Mouse (Mus musculus) mouse embryonic stem cell (cell line): Measurements from ENCODE around the gene Map10.

Source experiments
- in situ Hi-C, 2 experiments: fragments of 300-500 bp; cut with MboI; formaldehyde crosslinking; loops; 1 replicate in 1 of 2; 3 replicates in 1 of 2; pipeline ENCODE4 v1.14.3; 2019 to 2020; ENCODE audit warnings: low sequenced_read_pairs in 2 of 2, low pct_unique_long_range_greater_than_20kb in 1 of 2, mixed read lengths in 1 of 2; ENCODE audit not compliant: unreplicated experiment in 1 of 2

The Map10 gene

GRCm38 (mm10) chr8:125666201-125666600 lies 3.4 kb upstream of the Map10 start:
- in situ Hi-C loops, result no loop called here

DNA sequence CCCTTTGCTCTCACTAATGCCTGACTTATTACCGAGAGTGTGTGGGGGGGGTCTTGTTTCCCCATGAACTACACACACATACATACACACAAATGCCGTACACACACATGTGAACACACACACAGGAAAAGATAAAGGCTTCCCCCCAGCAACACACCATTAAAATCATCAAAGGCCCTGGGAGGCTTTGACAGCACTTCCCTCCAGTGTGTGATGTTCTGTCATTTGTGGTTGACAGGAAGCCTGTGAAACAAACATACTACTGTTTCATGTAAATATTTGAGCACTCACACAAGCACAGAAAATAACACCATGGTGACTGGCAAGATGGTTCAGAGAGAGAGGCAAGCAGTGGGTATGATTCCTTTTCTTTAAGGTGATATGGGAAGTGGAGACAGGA lies 2.4 kb upstream of the Map10 start:
- in situ Hi-C loops, result no loop called here

GRCm38 (mm10) chr8:125669159-125669699 lies 389 bp upstream of the Map10 start:
- in situ Hi-C loops, result no loop called here

DNA sequence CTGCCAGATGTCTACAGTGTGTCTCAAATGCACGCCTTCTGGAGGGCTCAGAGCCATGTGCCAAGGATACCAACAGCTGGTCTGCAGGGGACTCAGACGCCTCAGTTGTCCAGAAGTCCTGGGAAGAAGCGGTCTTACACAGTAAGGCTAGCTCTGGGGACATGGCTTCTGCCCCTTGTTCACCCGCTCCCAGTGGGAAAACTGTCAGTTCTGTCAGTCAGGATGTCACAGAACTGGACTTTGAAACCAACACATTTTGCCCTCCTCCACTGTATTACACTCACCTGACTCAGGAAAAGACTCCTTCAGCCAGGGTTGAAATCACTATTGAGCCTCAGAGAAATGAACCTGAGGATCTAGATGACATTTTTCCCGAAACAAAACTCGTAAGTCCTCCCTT lies 802 bp downstream of the Map10 start:
- in situ Hi-C loops, result no loop called here

GRCm38 (mm10) chr8:125670906-125671305 lies 1.3 kb downstream of the Map10 start:
- in situ Hi-C loops, result no loop called here

DNA sequence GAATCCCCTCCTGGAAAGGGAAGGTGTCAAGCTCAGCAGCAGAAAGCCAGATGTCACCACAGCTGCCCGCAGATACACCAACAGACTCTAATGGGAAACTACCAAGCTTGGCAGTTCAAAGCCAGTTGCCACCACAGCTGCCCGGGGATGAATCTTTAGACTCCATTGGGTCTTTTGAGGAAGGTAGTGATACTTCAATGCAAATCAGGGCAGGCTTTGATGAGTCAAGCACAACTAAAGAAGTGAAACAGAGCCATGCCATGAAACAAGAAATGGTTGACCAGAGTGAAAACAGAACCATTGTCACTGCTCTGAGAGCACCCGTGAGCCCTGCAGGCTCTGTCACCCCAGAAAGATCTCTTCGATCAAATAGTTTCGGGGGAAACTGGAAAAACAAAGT lies 1.8 kb downstream of the Map10 start:
- in situ Hi-C loops, result no loop called here

- in situ Hi-C loops, result no loop called here
These were observed 6.2 kb downstream of the Map10 start for GRCm38 (mm10) chr8:125675796-125676195.

- in situ Hi-C loops, result no loop called here
These were observed 7.9 kb downstream of the Map10 start for GRCm38 (mm10) chr8:125677484-125677883.

DNA sequence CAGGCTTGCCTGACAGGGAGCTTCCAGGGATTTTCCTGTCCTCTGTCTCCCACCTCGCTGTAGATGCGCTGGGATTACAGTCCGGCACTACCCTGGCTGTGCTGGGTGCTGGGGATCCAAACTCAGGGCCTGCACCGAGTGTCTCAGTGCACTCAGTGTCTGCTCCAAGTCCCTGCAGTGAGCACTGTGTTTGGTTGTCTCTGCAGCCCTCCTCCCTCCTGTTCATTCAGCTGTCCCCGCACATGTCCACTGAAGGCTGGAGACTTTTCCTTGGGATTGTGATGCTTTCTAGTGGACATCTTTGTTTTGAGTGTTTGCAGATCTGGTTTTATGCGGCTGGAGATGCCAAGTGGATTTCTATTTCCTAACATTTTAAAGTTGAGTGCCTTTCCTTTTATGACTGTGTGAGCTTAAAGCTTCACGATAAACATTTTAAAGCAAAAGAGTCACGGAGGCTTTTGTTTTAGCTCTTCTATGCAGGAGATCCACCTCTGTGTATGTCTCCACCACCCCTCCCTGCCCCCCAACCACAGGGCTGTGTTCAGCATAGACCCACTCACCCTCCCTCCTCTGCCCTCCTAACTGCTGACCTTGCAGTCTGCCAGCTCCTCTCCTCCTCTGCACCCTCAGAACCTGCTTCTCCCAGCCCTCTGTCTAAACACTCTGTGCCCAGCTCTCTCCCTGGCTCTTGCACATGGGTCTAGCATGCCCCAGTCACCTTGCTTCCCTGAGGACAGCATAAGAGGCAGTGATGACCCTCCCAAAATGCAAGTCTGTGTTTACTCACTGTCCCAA lies 9.4 kb downstream of the Map10 start:
- in situ Hi-C loops, result no loop called here

DNA sequence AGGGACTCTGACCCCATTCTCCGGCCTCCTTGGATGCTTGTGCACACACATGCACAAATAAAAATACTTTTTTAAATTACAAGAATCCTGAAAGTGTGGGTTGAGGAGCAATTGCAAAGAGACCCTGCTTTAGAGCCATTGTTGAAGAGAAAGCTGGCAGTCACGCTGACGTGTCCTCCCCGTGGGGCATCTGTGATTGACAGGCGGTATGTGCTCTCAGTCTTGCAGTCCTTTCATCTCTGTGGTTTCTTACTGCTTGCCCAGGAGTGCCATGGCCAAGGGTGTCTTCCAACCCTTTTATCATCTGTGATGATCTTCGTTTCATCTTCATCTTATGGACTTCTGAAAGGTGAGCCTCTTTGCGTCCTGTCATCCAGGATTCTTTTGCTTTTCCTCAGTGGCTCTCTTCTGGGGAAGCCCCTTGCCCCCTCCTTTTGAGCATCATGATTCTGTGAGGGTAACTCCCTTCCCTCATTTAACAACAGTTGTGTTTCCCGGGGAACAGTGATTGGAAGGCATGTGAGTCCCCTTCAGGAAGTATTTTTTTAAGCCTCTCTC lies 11.3 kb downstream of the Map10 start:
- in situ Hi-C loops, result no loop called here

DNA sequence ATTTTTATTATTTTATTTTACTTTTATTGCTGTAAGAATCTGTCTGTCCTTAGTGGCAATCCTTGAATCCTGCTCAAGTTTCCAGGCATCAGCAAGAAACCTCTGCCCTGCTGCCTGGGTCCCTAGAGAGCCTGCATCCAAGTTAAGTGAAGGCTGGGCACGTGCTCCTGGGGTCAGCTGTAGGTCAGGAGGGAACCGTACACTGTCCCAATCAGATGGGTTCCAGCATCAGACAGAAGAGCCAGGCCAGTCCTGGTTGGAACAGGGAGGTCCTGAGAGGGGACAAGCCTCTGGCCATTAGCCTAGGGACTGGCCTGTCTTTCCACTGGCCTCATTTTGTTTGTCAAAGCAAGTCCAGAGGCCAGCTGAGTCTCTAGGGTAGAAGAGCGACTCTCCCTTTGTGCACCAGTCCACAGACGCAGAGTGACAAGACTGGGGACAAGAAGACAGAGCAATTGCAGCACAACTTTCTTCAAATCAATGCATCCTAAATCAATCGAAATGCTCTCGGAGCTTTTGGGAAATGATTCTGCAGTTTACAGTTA lies 15.7 kb downstream of the Map10 start:
- in situ Hi-C loops, result no loop called here

DNA sequence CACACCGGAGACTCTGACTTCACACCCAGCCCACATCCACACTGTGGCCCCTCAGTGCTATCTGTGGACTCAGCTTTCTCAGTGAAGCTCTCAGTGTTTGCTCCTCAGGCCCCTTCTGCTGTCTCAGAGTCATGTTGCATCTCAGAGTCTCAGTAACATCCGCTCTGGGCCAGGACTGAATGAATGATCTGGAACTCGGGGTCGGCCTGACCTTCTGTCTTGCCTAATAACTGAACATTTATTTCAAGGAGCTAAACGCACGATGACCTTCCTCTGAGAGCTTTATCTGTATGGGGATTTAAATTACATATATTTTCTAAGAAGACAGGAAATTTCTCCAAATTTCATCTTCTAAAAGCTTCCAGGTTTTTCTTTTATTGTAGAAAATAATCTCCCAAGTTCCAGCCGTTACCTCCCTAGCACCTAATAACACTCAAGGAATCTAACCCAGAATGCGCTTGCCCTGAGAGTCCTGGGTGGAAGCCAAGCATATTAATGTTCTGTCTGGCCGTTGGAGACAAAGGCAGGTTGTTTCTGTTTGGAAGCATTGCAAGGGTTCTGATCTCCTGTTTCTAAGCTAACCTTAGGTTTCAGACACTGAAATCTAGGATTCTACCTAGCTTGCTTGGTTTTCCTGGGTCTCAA lies 16.7 kb downstream of the Map10 start:
- in situ Hi-C loops, result no loop called here

DNA sequence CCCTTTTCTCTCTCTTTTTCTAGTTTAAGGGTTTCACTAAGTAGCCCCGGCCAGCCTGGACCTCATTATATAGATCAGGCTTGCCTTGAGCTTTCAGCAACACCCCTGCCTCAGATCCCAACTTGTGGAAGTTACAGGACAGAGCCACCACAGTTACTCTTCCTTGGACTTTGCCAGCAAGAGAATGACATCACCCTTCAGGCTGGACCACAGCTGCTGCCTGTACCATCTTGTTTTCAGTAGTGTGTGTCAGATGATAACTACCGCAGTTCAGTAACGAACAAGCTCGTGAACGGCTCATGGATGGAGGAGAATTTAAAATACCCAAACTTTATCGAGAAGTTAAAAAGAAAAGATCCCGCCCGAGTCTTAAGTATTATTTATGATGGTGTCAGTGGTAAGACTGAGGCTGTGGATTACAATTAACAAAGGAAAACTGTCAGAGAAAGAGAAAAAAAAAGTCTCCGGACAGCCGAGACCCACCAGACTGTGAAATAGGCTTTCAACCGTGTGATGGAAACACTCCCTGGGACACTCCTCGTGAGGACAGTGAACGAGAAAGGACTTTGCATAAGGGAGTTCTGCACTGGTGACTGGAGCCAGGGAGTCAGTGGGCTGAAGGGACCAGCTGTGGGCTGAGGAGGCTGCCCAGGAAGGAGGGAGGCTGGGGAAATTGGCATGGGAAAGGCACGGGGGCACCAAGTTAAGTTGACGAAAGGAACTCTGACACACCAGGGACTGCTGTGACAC lies 20.7 kb downstream of the Map10 start:
- in situ Hi-C loops, result no loop called here

DNA sequence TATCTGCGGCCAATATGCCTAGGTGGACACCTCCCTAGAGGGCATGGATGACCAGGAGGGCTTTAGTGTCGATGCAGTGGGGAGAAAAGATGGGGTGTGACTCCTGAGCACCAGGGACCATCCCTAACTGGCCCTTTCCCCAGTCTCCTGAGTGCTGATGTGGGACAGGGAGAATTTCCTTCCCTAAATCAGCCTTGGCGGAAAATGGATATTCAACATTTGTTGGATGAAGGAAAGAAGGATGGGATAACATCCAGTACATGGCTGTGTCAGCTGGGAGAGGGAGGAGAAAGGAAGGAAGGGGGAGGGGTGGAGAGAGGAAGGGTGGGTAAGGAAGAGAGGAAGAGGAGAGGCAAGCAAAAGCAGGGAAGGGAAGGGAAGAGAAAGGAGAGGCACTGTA lies 21.3 kb downstream of the Map10 start:
- in situ Hi-C loops, result no loop called here

DNA sequence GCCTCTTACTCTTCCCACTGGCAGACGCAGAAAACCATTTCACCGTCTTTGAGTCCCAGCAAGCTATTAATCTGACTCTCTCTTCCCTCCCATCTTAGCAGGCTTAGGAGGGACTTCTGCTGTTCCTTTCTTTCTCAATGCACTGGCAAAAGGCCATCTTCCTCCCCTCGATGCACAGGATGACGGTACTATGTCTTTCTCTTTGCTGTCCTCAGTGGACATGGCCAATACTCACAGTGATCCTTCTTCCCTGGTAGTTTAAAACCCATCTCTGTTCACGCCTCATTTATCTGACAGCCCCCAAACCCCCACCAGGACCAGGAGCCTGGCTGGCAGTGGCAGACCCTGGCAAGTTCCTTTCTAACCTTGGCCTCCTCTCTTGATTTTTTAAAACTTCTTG lies 22.8 kb downstream of the Map10 start:
- in situ Hi-C loops, result no loop called here

DNA sequence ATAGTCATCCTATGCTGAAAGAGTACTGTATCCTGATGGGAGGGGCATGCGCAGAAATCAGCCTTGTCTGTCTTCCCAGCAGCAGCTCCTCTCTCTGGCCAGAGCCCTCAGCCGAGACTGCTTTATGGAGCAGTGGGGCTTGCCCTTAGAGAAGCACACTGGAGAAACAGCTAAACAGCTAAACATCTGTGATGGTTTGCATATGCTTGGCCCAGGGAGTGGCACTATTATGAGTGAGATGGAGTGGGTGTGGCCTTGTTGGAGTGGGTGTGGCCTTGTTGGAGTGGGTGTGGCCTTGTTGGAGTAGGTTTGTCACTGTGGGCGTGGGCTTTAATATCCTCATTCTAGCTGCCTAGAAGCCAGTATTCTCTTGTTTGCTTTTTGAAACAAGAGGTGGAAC lies 23.6 kb downstream of the Map10 start:
- in situ Hi-C loops, result no loop called here

GRCm38 (mm10) chr8:125695951-125696350 lies 26.3 kb downstream of the Map10 start:
- in situ Hi-C loops, result no loop called here

DNA sequence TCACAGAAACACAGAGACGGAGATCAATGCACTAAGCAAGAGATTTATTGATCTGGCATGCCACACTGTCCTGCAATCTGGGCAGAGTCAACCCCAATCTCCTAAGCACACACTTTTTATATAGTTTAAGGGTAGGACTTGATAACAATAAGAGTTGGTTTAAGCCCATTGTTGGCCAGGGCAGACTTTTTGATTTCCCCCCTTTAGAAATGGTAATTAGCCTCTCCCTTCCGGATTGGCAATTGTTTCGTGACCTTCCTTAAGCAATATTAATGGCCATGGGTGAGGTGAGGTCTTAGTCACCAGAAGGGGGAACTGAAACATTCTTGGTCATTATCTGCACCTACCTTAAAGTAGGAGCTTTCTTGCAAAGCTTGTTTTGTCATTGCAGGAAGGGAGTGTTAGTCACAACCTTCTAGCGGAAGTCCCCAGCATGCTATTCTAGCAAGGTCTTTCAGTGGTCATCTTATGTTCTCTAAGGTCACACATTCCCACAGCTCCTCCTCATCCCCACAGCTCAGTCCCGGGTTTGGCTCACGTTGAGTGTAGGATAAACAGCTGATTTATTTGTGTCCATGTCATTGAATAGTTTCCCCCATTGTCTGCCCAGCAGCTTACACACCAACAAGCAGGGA lies 29.9 kb downstream of the Map10 start:
- in situ Hi-C loops, result loop anchor here in 1 of 2 experiments (25.0 kb wide), 1 partner anchor 512 kb away; no protein-coding TSS in a partner anchor
